Mouse (Mus musculus) CH12.LX (cell line): ENCODE results near the gene Olfr678.
"Not testable (repeated sequence)": the region's sequence is repeated elsewhere in the genome, so short reads cannot be mapped to it uniquely, and the experiment has no call there.

Experiments used
- BHLHE40 ChIP-seq: IDR thresholded peaks from 2 replicates; pipeline ENCODE4 v1.6.1; 2011; ENCODE audit warnings: mild to moderate bottlenecking, low read depth, low read length, improper control_type of control experiment
- CHD1 ChIP-seq: IDR thresholded peaks from 2 replicates; pipeline ENCODE4 v1.6.1; 2012; ENCODE audit warnings: low read depth, low read length, improper control_type of control experiment, inconsistent platforms
- CTCF ChIP-seq, 2 experiments: IDR thresholded peaks in 1 of 2; conservative IDR thresholded peaks in 1 of 2; 2 replicates each; pipeline ENCODE4 v1.5.1; 2011 to 2012; ENCODE audit warnings: low read depth in 2 of 2, low read length in 2 of 2, improper control_type of control experiment in 1 of 2, inconsistent platforms in 1 of 2, mild to moderate bottlenecking in 1 of 2, moderate library complexity in 1 of 2
- HCFC1 ChIP-seq: IDR thresholded peaks from 2 replicates; pipeline ENCODE4 v1.6.1; 2012; ENCODE audit warnings: low read depth, mild to moderate bottlenecking, inconsistent platforms, low read length, improper control_type of control experiment
- NRF1 ChIP-seq: IDR thresholded peaks from 2 replicates; pipeline ENCODE4 v1.6.1; 2014; ENCODE audit warnings: low read depth, mild to moderate bottlenecking, inconsistent platforms, low read length, improper control_type of control experiment, moderate library complexity
- POLR2A ChIP-seq: IDR thresholded peaks from 2 replicates; pipeline ENCODE4 v1.6.1; 2011; ENCODE audit warnings: low read depth, mild to moderate bottlenecking, improper control_type of control experiment, low read length

GRCm38 (mm10) chr7:105092717-105093116 is 28.4 kb downstream of the Olfr678 start, which contains the start of gene Olfr680-ps1:
- not testable (repeated sequence) for TF ChIP-seq POLR2A; CHD1; NRF1; CTCF (conservative IDR thresholded peaks at IDR 0.05 in 1 of 2, IDR thresholded peaks at IDR 0.05 in 1 of 2; ENCODE audit: low read depth in 2 of 2, low read length in 2 of 2); HCFC1; BHLHE40
